ENCODE assay signal across 10 mouse cellular contexts in the genomic region with DNA sequence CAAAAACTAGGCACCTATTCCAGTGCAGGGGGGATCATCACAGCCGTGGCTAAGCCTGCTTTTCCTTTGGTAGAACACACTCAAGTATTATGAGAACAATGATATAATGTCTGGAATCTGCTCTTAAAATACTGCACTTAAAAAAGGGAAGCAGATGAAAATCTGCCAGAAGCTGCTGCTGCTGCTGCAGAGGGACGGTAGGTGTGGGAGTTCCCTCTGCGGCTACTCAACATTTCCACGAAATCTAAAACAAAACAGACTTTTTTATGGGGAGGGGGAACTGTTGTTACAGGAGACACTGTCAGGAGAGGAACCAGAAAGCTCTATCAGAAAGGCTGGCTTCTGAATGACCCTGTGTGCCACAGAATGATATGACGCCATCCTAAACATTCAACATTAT.
DNase-seq lines count a peak whose midpoint lies in the region; ATAC-seq and TF ChIP-seq lines count a peak whose summit lies in the region.
"Had no signal": no experiment of that assay in that cellular context is flagged by ENCODE, and none has a peak within 500 bp of the region (broad histone marks: within the 10 kb centered on the region; RNA-seq: fewer than 3 reads in every experiment).

No protein-coding gene starts in this region.

- H3K9me3 ChIP-seq in kidney, embryonic 15.5 days (replicated peaks), result no peaks in the 10 kb centered on the region
- no peaks in the 10 kb centered on the region for H3K9me3 ChIP-seq in hindbrain, embryonic 15.5 days
- H3K9me3 ChIP-seq in midbrain, postnatal 0 days (ENCODE audit: low read length), result no peaks in the 10 kb centered on the region

- H3K4me3 ChIP-seq in kidney, embryonic 15.5 days (replicated peaks), result no peak overlapping the region
- no peak overlapping the region for H3K4me3 ChIP-seq in hindbrain, embryonic 15.5 days
- H3K4me3 ChIP-seq in midbrain, postnatal 0 days (ENCODE audit: low read depth, low read length), result no peak overlapping the region

- no peak overlapping the region for H3K9ac ChIP-seq in kidney, embryonic 15.5 days
- H3K9ac ChIP-seq in hindbrain, embryonic 15.5 days, result no peak overlapping the region
- H3K9ac ChIP-seq in midbrain, postnatal 0 days (replicated peaks; ENCODE audit: low read length, poor library complexity, severe bottlenecking), result no peak overlapping the region

- ATAC-seq in kidney, embryonic 15.5 days (replicated peaks; ENCODE audit: low FRiP score), result no peak
- no peak for ATAC-seq in hindbrain, embryonic 15.5 days (ENCODE audit: low FRiP score, low read depth)
- no peak for ATAC-seq in midbrain, postnatal 0 days (ENCODE audit: low FRiP score)
- ATAC-seq: Patski had no signal

- no peak for TF ChIP-seq CTCF in midbrain, postnatal 0 days (IDR thresholded peaks at IDR 0.05)

- WGBS in kidney, embryonic 15.5 days, result 34% methylated on average over 5 of the region's 5 CpGs
- WGBS in hindbrain, embryonic 15.5 days, result 53% methylated on average over 5 of the region's 5 CpGs
- 45% methylated on average over 5 of the region's 5 CpGs for WGBS in midbrain, postnatal 0 days

- H3K4me1 ChIP-seq in kidney, embryonic 15.5 days, result peaks cover 35% of the 10 kb centered on the region
- peaks cover 20% of the 10 kb centered on the region for H3K4me1 ChIP-seq in hindbrain, embryonic 15.5 days (replicated peaks)
- peaks cover 16% of the 10 kb centered on the region for H3K4me1 ChIP-seq in midbrain, postnatal 0 days (ENCODE audit: insufficient read depth, low read length)

- H3K27ac ChIP-seq in kidney, embryonic 15.5 days, result peak overlapping the region; percentile 15; the same call in 1 of the 2 replicates
- H3K27ac ChIP-seq in hindbrain, embryonic 15.5 days (replicated peaks), result peak overlapping the region; percentile 78; the same call in 1 of the 2 replicates
- H3K27ac ChIP-seq in midbrain, postnatal 0 days (ENCODE audit: low read depth, low read length), result peak overlapping the region; percentile 73; the same call in 1 of the 2 replicates

- DNase-seq in kidney, postnatal 4 days, result no peak
- peak; percentile 47 for DNase-seq in brain, adult 2 months (ENCODE audit: low read depth, low spot score)
- no peak for DNase-seq in midbrain, postnatal 0 days (ENCODE audit: low spot score)
- no peak for DNase-seq in embryo, embryonic 10 days (ENCODE audit: low spot score)
- DNase-seq in retina, embryonic 14.5 days (ENCODE audit: low spot score), result no peak
- no peak for DNase-seq in urinary bladder, postnatal 25 days (ENCODE audit: low spot score)
- DNase-seq: lung, adult 2 months had no signal

- no peaks in the 10 kb centered on the region for H3K36me3 ChIP-seq in kidney, embryonic 15.5 days
- no peaks in the 10 kb centered on the region for H3K36me3 ChIP-seq in hindbrain, embryonic 15.5 days
- H3K36me3 ChIP-seq in midbrain, postnatal 0 days (ENCODE audit: insufficient read depth, low read length), result no peaks in the 10 kb centered on the region

- H3K4me2 ChIP-seq in kidney, embryonic 15.5 days, result peak overlapping the region; percentile 27; the same call in 1 of the 2 replicates
- H3K4me2 ChIP-seq in hindbrain, embryonic 15.5 days, result no peak overlapping the region
- no peak overlapping the region for H3K4me2 ChIP-seq in midbrain, postnatal 0 days (ENCODE audit: low read depth, low read length, poor library complexity, severe bottlenecking)

- H3K27me3 ChIP-seq in kidney, embryonic 15.5 days, result no peaks in the 10 kb centered on the region
- no peaks in the 10 kb centered on the region for H3K27me3 ChIP-seq in hindbrain, embryonic 15.5 days
- no peaks in the 10 kb centered on the region for H3K27me3 ChIP-seq in midbrain, postnatal 0 days (ENCODE audit: insufficient read depth, low read length)
- H3K27me3 ChIP-seq: Patski had no signal

Comparison
In these comparisons a context has a peak if more than half of its experiments do, and no peak if none do; other contexts are left out.
1. H3K27ac ChIP-seq: peak in every context shown above with its lines; median percentile 78 in hindbrain, embryonic 15.5 days; 73 in midbrain, postnatal 0 days; 15 in kidney, embryonic 15.5 days.